Mouse (Mus musculus): ENCODE results near the gene Wipf2.
"Not testable (repeated sequence)": the region's sequence is repeated elsewhere in the genome, so short reads cannot be mapped to it uniquely, and the experiment has no call there.

Gene Wipf2

GRCm38 (mm10) chr11:98909654-98910053 lies 46.2 kb downstream of the Wipf2 start:
- in situ Hi-C loops (cut with MboI), result loop anchor here (5.0 kb wide), 1 partner anchor 47 kb away; the partner anchor contains the start of gene Wipf2

GRCm38 (mm10) chr11:98910415-98910814 lies 47.0 kb downstream of the Wipf2 start:
- in situ Hi-C loops (cut with MboI), result loop anchor here (5.0 kb wide), 1 partner anchor 48 kb away; the partner anchor contains the start of gene Wipf2

- in situ Hi-C loops (cut with MboI), result loop anchor here (5.0 kb wide), 1 partner anchor 49 kb away; the partner anchor contains the start of gene Wipf2
These were observed 48.1 kb downstream of the Wipf2 start for GRCm38 (mm10) chr11:98911498-98911897.

GRCm38 (mm10) chr11:98914196-98914595 lies 50.8 kb downstream of the Wipf2 start:
- in situ Hi-C loops (cut with MboI), result loop anchor here (5.0 kb wide), 1 partner anchor 52 kb away; the partner anchor contains the start of gene Wipf2

- in situ Hi-C loops (cut with MboI), result not testable (repeated sequence)
These were observed 52.9 kb downstream of the Wipf2 start for GRCm38 (mm10) chr11:98916376-98916775.

- in situ Hi-C loops (cut with MboI), result no loop called here
These were observed 54.1 kb downstream of the Wipf2 start for GRCm38 (mm10) chr11:98917428-98918005.

- in situ Hi-C loops (cut with MboI), result no loop called here
These were observed 54.8 kb downstream of the Wipf2 start for GRCm38 (mm10) chr11:98918231-98918630.

GRCm38 (mm10) chr11:98919009-98919408 lies 55.6 kb downstream of the Wipf2 start:
- in situ Hi-C loops (cut with MboI), result no loop called here

- in situ Hi-C loops (cut with MboI), result loop anchor here (10.0 kb wide), 1 partner anchor 193 kb away; no protein-coding TSS in a partner anchor
These were observed 58.4 kb downstream of the Wipf2 start for GRCm38 (mm10) chr11:98921813-98922212.

- in situ Hi-C loops (cut with MboI), result loop anchor here (10.0 kb wide), 1 partner anchor 192 kb away; no protein-coding TSS in a partner anchor
These were observed 58.9 kb downstream of the Wipf2 start for GRCm38 (mm10) chr11:98922307-98922706.

- in situ Hi-C loops (cut with MboI), result loop anchor here (10.0 kb wide), 1 partner anchor 192 kb away; no protein-coding TSS in a partner anchor
These were observed 59.6 kb downstream of the Wipf2 start for GRCm38 (mm10) chr11:98922851-98923711.

- in situ Hi-C loops (cut with MboI), result loop anchor here (10.0 kb wide), 1 partner anchor 190 kb away; no protein-coding TSS in a partner anchor
These were observed 61.3 kb downstream of the Wipf2 start for GRCm38 (mm10) chr11:98924633-98925175.

GRCm38 (mm10) chr11:98925265-98925721 lies 61.9 kb downstream of the Wipf2 start:
- in situ Hi-C loops (cut with MboI), result loop anchor here (10.0 kb wide), 1 partner anchor 190 kb away; no protein-coding TSS in a partner anchor

- in situ Hi-C loops (cut with MboI), result loop anchor here (10.0 kb wide), 1 partner anchor 189 kb away; no protein-coding TSS in a partner anchor
These were observed 62.5 kb downstream of the Wipf2 start for GRCm38 (mm10) chr11:98925868-98926311.

- in situ Hi-C loops (cut with MboI), result loop anchor here (10.0 kb wide), 1 partner anchor 188 kb away; no protein-coding TSS in a partner anchor
These were observed 63.1 kb downstream of the Wipf2 start for GRCm38 (mm10) chr11:98926553-98926952.

GRCm38 (mm10) chr11:98927438-98928076 lies 64.1 kb downstream of the Wipf2 start, which contains the start of gene Rara:
Gene Rara (plus strand): TSS chr11:98927818.
- in situ Hi-C loops (cut with MboI), result loop anchor here (10.0 kb wide), 1 partner anchor 187 kb away; no protein-coding TSS in a partner anchor

- in situ Hi-C loops (cut with MboI), result loop anchor here (10.0 kb wide), 1 partner anchor 186 kb away; no protein-coding TSS in a partner anchor
These were observed 64.9 kb downstream of the Wipf2 start for GRCm38 (mm10) chr11:98928186-98928893.

GRCm38 (mm10) chr11:98929503-98929902 lies 66.1 kb downstream of the Wipf2 start:
- in situ Hi-C loops (cut with MboI), result loop anchor here (10.0 kb wide), 1 partner anchor 185 kb away; no protein-coding TSS in a partner anchor

GRCm38 (mm10) chr11:98930127-98930601 lies 66.7 kb downstream of the Wipf2 start:
- in situ Hi-C loops (cut with MboI), result no loop called here
